Mouse (Mus musculus) erythroid progenitor cell, adult 5-6 weeks (primary cell): ENCODE measurements around the gene Csf1. TPM values are rescaled to one million over a fixed set of nuclear protein-coding genes. Genes with fewer than 3 reads are reported as not detected.
"Not testable (repeated sequence)": the region's sequence is repeated elsewhere in the genome, so short reads cannot be mapped to it uniquely, and the experiment has no call there.

Experiments
- ATAC-seq: replicated peaks from 2 replicates; pipeline ENCODE4 v1.8.0; 2016; ENCODE audit warnings: moderate number of reproducible peaks, mild to moderate bottlenecking, moderate TSS enrichment, inconsistent platforms; ENCODE audit not compliant: poor library complexity, low FRiP score, severe bottlenecking
- total RNA-seq, 2 experiments: library from RNA; stranded (forward) in 1 of 2; stranded (reverse) in 1 of 2; fragments of 150-400 nt in 1 of 2; fragments of 186-747, 209-891 nt in 1 of 2; gene quantifications; 2 replicates each; pipeline versions ENCODE4 v1.2.3 to v1.2.4; 2015 to 2017; ENCODE audit warnings: low replicate concordance in 2 of 2

Gene Csf1
- total RNA-seq, 2 experiments from 2014 or later: 1.1 to 9.6 TPM

DNA sequence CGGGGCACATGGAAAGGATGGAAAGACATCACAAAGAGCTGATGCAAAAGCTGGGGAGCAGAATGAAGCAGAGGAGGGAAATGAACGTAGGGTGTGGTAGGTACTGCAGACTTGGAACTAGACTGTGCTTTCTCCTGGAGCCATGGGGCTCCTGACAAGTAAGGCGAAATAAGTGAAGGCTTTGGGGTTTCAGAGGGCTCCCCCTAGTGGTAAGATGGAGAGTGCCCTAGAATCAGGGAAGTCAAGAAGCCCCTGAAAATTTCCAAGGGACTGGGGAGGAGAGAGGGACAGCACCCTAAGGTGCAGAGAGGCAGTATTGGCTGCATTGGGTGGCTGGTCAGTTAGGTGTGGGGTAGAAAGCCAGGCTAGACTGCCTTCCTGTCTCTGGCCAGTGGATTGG lies 5.6 kb downstream of the Csf1 start:
- no peak for ATAC-seq

DNA sequence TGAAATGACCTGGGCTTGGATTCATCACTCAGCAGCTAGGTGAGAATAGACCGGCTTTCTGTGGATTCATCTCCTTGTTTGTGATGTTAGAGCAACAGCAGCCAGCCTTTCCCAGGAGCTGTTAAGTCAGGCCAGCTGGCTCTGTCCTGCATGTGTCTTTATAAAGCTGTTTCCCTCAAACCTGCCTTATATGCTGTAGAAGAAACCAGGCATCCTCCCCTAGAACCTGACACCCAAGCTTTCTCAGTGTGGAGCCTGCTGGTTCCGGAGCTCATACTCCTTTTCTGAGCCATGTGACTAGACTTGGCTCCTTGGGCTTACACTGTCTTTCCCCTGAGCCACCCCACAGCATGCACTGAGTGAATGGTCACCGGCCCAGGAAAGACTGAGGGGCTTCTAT lies 8.7 kb downstream of the Csf1 start:
- no peak for ATAC-seq

GRCm38 (mm10) chr3:107750775-107751540 lies 9.3 kb downstream of the Csf1 start:
- ATAC-seq: no peak

DNA sequence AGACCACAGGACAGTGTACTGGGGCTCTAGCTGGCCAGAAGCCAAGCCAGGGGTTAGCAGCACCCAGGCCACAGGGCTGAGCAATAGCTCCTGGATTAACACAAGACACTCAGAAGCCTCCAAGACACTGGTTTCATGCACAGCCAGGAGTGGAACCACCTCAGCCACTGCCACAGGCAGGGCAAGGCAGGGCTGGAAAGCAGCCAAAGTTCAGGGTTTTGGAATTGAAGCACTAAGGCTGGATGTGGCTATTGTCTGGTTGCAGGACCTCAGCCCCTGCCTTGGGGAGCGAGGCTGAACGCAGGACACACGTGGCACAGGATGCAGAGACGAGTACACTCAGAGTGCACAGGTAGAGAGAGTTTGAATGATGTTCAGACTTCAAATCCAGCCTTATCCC lies 10.8 kb downstream of the Csf1 start:
- no peak for ATAC-seq

DNA sequence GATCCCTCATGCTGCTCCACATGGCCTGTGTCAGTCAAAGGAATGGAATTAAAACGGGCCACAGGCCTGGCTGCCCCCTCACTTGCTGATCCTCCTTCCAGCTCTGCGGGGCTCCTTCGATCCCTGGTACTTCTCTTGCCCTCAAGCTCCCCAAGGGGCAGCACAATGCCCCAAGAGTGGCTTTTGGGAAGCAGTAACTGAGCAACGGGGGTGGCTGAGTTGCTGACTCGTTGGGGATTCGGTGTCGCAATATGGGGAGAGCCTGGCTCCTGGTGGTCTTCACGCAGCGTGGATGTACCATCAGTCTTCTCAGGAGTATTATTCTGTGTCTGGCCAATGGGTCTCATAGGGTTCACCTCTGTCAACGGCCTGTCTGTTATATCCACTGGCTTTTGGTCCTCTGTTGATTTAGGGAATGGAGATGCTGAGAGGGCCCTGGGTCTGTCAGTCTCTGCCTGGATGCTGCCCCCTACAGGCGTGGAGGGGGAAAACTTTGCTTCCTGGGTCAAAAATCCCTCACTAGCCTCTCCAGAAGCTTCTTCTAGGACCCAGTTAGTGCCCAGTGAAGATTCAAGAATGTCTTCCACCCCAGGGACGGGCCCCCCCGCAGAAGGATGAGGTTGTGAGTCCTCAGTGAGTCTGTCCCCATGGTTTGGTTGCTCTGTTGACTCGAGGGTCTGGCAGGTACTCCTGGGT lies 11.9 kb downstream of the Csf1 start:
- ATAC-seq: no peak

GRCm38 (mm10) chr3:107746026-107746425 lies 14.2 kb downstream of the Csf1 start:
- ATAC-seq: no peak

GRCm38 (mm10) chr3:107743650-107744049 lies 16.6 kb downstream of the Csf1 start:
- ATAC-seq: no peak

DNA sequence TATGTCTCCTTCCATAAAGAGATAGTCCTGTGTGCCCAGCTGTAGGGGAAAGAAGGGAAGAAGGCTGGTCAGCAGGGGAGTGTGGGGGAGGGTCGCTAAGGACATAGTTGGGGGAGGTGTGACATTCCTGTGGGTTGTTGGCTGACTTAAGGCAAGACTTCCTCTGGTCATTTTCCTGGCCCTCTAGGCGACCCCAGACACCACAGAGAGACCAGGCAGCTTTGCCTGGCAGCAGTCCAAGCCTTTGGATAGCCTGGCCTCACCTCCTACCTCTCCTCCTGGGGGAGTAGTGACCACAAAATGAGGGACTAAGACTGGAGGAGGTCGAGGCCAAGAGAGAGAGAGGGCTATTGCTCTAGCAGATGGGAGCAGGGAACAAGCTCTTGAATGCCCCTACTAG lies 17.2 kb downstream of the Csf1 start:
- ATAC-seq: no peak

DNA sequence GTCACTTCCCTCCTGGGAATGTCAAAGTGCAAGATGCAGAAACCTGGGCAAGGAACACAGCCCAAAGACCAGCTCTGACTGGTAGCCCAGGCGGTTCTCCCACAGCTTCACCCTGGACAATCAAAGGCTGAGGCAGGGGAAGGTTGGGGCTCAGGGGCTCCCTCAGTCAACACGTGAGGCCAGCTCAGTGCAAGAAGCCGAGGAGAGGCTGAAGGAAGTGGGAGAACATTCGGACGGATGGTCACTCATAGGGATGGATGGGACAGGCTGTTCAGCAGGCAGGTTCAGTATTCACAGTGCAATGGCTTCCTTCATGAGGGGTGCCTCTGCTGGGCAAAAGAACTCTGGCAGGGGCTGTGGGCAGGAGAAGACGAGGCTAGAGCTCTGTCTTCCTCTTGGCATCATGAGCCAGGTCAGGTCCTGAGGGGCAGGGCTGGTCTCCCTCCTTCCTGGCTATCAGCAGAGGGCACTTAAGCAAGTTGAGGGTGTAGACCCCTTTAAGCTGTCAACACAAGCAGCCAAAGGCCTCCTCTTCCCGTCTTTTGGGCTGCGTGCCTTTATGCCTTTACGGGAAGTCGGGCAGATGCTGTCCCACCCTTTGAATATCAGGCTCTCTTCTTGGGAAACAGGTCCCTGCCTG lies 18.1 kb downstream of the Csf1 start:
- no peak; the same call in 1 of the 2 replicates for ATAC-seq

- no peak for ATAC-seq
These were observed 18.9 kb downstream of the Csf1 start for GRCm38 (mm10) chr3:107741387-107741786.

DNA sequence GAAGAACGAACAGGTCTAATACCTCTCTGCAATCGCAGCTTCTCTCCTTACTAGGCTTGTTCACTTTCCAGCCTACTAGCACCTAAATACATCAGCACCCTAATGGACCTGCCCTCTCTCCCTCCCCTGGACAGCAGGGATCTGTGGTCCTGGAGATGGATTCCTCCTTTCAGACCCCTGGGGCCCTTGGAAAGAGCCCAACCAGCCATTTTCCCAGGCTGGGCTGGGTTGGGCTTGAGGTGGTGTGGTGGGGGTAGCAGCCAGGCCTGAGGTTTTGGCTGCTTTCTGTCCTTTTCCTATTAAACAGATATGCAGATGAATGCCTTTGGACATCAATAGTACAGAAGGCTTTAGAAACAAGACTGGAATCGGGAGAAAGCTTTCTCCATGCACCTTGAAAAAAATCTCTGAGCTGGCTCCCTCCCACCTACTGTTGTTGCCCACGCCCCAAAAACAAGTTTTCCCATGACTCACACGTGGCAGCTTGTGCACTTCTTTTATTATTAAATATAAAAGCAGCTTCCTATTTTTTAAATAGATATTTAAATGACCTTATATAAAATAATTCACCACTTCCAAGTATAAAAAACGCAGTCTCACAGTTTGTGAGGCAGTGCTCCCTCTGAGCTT lies 19.6 kb downstream of the Csf1 start:
- ATAC-seq: no peak

DNA sequence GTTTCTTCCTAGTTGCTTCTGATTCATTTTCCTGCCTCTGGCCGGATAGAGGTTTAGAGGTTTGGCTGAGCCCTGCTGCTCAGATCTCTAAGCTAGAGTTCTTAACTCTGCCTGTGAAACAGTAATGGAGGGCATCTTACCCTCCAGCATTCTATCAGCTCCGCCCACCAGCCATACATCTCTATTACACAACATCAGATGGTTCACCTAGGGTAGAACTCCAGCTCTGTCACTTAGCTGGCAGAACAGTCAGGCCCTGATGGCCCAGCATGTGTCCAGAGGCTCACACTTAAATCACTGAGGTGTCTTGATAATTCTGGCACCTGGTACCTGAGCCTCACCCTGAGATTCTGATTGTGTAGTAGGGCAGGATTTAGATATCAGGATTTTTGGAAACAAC lies 20.3 kb downstream of the Csf1 start:
- no peak for ATAC-seq

DNA sequence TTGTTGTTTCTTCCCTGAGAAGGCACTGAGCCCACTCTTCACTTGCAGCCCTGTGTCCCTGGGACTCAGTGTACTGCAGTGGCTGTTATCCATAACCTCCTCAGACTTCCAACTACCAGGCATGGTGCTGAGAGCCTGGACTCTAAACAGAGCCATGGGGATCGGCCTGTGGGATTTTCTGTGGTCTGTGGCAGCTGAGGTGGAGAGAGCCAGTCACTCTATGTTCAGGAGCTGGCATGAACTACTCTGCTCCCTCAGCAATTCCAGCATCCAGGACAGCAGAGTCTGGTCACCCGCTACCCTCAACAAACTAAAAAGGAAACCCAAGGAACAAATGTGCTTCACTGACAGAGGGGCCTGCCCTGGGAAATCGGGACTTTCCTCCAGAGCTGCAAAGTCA lies 20.8 kb downstream of the Csf1 start:
- no peak for ATAC-seq

DNA sequence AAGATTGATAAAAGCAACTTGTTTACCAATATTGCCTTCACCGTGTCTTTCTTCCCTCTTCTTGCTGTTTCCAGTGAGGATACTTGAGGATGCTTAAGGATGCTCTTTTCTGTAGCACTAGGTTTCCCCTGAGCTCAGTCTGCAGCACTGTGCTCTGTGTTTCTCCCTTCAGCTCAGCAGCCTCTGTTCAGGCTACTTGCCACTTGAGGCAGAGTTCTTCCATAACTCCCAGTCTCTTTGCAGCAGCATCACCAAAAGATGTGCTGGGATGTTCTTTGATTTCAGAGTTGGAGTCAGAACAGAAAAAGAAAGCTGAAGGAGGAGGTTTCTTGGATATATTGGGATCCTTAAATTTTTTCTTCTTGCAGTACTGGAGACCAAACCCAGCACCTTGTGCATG lies 21.6 kb downstream of the Csf1 start:
- ATAC-seq: no peak

DNA sequence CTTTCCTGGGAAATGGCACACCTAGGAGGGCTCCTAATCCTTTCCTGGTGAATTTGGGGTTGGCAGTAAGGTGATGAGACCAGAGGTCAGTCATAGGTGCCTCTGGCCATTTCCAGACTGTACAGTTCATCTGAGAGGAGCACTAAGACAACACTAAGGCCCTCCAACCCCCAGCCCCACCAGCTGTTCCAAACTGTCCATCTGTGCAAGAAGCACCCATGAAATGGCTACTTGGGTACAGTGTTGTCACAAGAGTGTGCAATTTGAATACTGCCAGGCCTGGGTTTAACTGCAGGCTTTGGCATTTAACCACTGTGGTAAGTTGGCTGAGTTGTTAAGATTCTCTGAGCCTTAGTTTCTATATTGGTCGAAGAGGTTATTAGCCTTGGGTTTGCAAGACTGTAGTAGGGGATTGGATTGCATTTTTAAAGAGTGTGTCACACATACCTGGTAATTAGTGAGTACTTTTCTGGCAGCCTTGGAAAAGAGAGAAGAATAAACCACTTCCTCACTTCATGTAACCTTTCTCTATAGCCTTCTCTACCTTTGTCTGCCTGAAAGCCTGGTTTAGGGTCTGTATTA lies 22.6 kb downstream of the Csf1 start:
- ATAC-seq: no peak

DNA sequence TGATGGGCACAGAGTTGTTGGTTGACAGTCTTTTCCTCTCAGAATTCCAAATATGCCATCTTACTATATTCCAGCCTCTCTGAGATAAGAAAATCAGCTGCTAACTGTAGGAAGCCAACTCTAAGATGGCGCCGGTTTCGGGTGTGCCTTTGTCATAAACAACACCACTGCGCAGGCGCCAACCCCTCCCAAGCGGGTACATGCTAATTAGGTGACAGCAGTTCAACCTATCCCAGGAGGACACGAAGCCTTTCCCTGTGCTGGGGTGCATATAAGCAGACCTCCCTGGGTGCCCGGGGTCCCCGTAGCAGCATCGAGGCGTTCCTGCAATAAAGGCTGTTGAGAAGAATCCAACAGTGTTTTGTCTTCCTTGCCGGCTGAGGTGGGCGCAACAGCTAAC lies 24.6 kb downstream of the Csf1 start:
- not testable (repeated sequence) for ATAC-seq

DNA sequence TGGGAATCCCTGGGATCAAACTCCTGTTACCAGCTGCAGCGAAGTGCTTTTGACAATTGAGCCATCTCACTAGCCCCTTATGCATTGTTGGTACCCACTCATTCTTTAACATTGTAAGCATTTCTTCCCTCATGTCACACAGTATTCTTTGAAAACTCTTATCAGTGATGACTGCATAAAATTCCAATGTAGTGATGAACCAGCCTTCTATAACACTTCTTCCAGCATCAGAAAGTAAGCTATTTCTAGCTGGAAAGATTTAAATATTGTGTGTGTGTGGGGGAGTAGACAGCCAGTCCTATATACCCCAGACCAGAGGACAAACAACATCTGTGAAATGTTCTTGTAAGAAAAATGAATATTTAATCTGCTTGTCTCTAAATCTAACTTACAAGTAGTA lies 26.9 kb downstream of the Csf1 start:
- no peak for ATAC-seq

GRCm38 (mm10) chr3:107730236-107730635 lies 30.0 kb downstream of the Csf1 start:
- no peak for ATAC-seq

GRCm38 (mm10) chr3:107728509-107728908 lies 31.8 kb downstream of the Csf1 start:
- no peak for ATAC-seq

GRCm38 (mm10) chr3:107715971-107716370 lies 44.3 kb downstream of the Csf1 start:
- no peak for ATAC-seq
